Mouse (Mus musculus) ES-E14 (cell line): ENCODE measurements around the gene Panx2. TPM values are rescaled to one million over a fixed set of nuclear protein-coding genes. Genes with fewer than 3 reads are reported as not detected.

Source experiments
- DNase-seq: peaks from one replicate; pipeline ENCODE4 v3.0.0-alpha.2; 2013; ENCODE audit warnings: low read depth, low spot score
- H3K27ac ChIP-seq: 2 replicates; pipeline ENCODE4 v1.5.1; 2012; ENCODE audit warnings: low read depth, mild to moderate bottlenecking, low read length, moderate library complexity, mixed read lengths; ENCODE audit not compliant: poor library complexity, insufficient read depth, severe bottlenecking
- H3K36me3 ChIP-seq: 2 replicates; pipeline ENCODE4 v1.6.1; 2012; ENCODE audit warnings: mild to moderate bottlenecking, low read length, moderate library complexity, mixed read lengths; ENCODE audit not compliant: control insufficient read depth, poor library complexity, insufficient read depth, severe bottlenecking
- H3K4me1 ChIP-seq, 2 experiments: fragments of 150-350 bp in 1 of 2; sonication (generic) in 1 of 2; 2 replicates each; pipeline ENCODE4 v1.6.1; 2012; ENCODE audit warnings: low read length in 2 of 2, mild to moderate bottlenecking in 1 of 2, mixed read lengths in 1 of 2; ENCODE audit not compliant: control insufficient read depth in 2 of 2, insufficient read depth in 2 of 2, poor library complexity in 1 of 2
- H3K4me3 ChIP-seq, 2 experiments: fragments of 150-350 bp in 1 of 2; sonication (generic) in 1 of 2; 2 replicates each; pipeline ENCODE4 v1.5.1; 2012; ENCODE audit warnings: low read length in 2 of 2, low read depth in 1 of 2, mild to moderate bottlenecking in 1 of 2, mixed read lengths in 1 of 2; ENCODE audit not compliant: insufficient read depth in 1 of 2, poor library complexity in 1 of 2, severe bottlenecking in 1 of 2
- H3K9ac ChIP-seq: 2 replicates; pipeline ENCODE4 v1.6.1; 2012; ENCODE audit warnings: low read depth, mild to moderate bottlenecking, low read length, mixed read lengths; ENCODE audit not compliant: poor library complexity, insufficient read depth, severe bottlenecking
- H3K9me3 ChIP-seq: fragments of 150-350 bp; sonication (generic); 2 replicates; pipeline ENCODE4 v1.6.1; 2012; ENCODE audit warnings: low read depth, mild to moderate bottlenecking, low read length; ENCODE audit not compliant: control insufficient read depth, insufficient read depth
- CHD2 ChIP-seq: IDR thresholded peaks from 2 replicates; pipeline ENCODE4 v1.6.1; 2014; ENCODE audit warnings: mild to moderate bottlenecking, low read depth, low read length, inconsistent platforms
- HCFC1 ChIP-seq: IDR thresholded peaks from 2 replicates; pipeline ENCODE4 v1.6.1; 2012; ENCODE audit warnings: low read length, inconsistent platforms, borderline replicate concordance; ENCODE audit not compliant: insufficient read depth
- MAFK ChIP-seq: IDR thresholded peaks from 2 replicates; pipeline ENCODE4 v1.6.1; 2014; ENCODE audit warnings: mild to moderate bottlenecking, low read depth, low read length, inconsistent platforms; ENCODE audit not compliant: insufficient read depth
- ZC3H11A ChIP-seq: IDR thresholded peaks from 2 replicates; pipeline ENCODE4 v1.6.1; 2012; ENCODE audit warnings: low read depth, mild to moderate bottlenecking, inconsistent platforms, low read length, borderline replicate concordance
- ZNF384 ChIP-seq: IDR thresholded peaks from 2 replicates; pipeline ENCODE4 v1.6.1; 2012; ENCODE audit warnings: low read depth, low read length, inconsistent platforms
- in situ Hi-C, 2 experiments: fragments of 600-800 bp; cut with MboI; formaldehyde crosslinking; loops; one replicate each; pipeline ENCODE4 v1.15.1; 2025; ENCODE audit warnings: low sequenced_read_pairs in 2 of 2, inconsistent platforms in 1 of 2; ENCODE audit not compliant: unreplicated experiment in 2 of 2
- total RNA-seq: library from RNA; depleted of rRNA; stranded (reverse); fragments of 300-350 nt; gene quantifications from 2 replicates; pipeline ENCODE4 v1.2.3, GENCODE M21; 2012

The Panx2 gene
- total RNA-seq, 1 experiment = 0.22 TPM

DNA sequence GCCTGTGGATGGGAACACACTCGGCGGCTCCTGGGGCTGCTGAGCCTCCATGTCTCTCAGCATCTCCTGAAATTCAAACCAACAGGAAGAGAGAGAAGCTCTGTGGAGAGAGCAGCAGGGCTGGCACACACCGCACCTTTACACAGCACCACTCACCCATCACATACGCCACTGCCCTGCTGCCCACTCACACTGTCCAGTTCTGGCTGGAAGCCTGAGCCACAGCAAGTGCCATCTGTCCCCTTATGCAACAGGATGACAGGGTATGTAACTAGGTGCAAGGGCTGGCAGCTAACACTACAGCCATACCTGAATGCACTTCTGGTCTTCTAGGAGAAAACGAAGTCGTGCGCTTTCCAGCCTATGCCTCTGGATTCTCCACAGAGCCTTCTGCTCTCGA, 44.9 kb downstream of the Panx2 start:
- Histone ChIP-seq H3K36me3 (peaks cover 85% of the 10 kb centered on the region), H3K9me3 (no peaks in the 10 kb centered on the region)
- in situ Hi-C loops = no loop called here

DNA sequence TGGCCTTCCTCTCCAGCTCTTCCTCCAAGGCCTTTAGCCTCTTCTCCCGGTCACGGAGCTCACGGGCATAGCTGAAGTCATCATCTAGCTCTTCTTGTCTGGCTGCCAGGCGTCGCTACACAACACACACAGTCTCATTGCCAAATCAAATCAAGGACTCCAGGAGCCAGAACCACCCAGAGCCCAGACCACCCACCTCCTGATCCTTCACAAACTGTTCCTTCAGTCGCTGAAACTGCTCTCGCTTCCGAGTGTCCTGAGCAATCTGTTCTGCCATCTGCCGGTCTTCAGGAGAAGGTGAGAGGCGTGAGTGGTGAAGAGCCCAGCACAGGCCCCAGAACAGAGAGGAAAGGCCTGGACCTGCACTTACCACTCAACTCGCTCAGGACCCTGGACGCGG, 46.5 kb downstream of the Panx2 start:
- H3K4me3 ChIP-seq = no peak overlapping the region
- H3K9me3 ChIP-seq = no peaks in the 10 kb centered on the region
- no peak overlapping the region for H3K9ac ChIP-seq
- no peak overlapping the region for H3K27ac ChIP-seq
- DNase-seq = no peak
- TF ChIP-seq CHD2 = no peak
- no peak for TF ChIP-seq MAFK
- no peak for TF ChIP-seq ZC3H11A
- no peak for TF ChIP-seq ZNF384
- TF ChIP-seq HCFC1 = no peak
- H3K4me1 ChIP-seq = no peaks in the 10 kb centered on the region
- in situ Hi-C loops = no loop called here
- H3K36me3 ChIP-seq = peaks cover 79% of the 10 kb centered on the region

More for the DNA sequence above, 44.9 kb downstream of the Panx2 start:
- TF ChIP-seq ZNF384 = no peak
- Histone ChIP-seq H3K4me3 (no peak overlapping the region), H3K27ac (no peak overlapping the region), H3K4me1 (no peaks in the 10 kb centered on the region), H3K9ac (no peak overlapping the region)
- no peak for DNase-seq

DNA sequence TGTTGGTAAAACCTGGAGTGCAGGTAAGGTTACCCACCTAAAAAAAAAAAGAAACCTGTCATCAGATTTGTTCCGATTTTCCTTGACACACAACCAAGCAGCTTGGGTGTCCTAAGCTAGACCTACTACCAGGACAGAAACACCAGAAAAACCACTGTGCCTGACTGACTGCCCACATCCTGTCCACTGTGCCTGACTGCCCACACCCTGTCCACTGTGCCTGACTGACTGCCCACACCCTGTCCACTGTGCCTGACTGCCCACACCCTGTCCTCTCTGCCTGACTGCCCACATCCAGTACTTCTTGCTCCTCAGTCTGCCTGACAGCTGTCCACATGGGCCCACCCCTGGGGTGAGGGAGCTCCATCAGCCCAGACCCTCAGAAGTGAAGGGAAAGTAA, 47.4 kb downstream of the Panx2 start:
- peaks cover 75% of the 10 kb centered on the region for H3K36me3 ChIP-seq
- in situ Hi-C loops = no loop called here
- H3K9ac ChIP-seq = no peak overlapping the region
- H3K27ac ChIP-seq = no peak overlapping the region
- H3K4me3 ChIP-seq = no peak overlapping the region
- DNase-seq = no peak
- no peaks in the 10 kb centered on the region for H3K9me3 ChIP-seq
- no peaks in the 10 kb centered on the region for H3K4me1 ChIP-seq
- TF ChIP-seq ZC3H11A (no peak), ZNF384 (no peak), CHD2 (no peak), MAFK (no peak), HCFC1 (no peak)

- H3K36me3 ChIP-seq = peaks cover 51% of the 10 kb centered on the region
Measured at GRCm38 (mm10) chr15:89110147-89110546, 50.6 kb downstream of the Panx2 start.

GRCm38 (mm10) chr15:89118007-89118406, 58.5 kb downstream of the Panx2 start:
- H3K36me3 ChIP-seq = peaks cover 15% of the 10 kb centered on the region
- no peak for DNase-seq

More at GRCm38 (mm10) chr15:89110147-89110546, 50.6 kb downstream of the Panx2 start:
- Histone ChIP-seq H3K9me3 (no peaks in the 10 kb centered on the region), H3K4me1 (no peaks in the 10 kb centered on the region), H3K27ac (no peak overlapping the region), H3K4me3 (no peak overlapping the region), H3K9ac (no peak overlapping the region)
- no peak for DNase-seq
- TF ChIP-seq ZNF384 (no peak), ZC3H11A (no peak), HCFC1 (no peak), MAFK (no peak), CHD2 (no peak)
- in situ Hi-C loops = no loop called here

More at GRCm38 (mm10) chr15:89118007-89118406, 58.5 kb downstream of the Panx2 start:
- H3K9me3 ChIP-seq = no peaks in the 10 kb centered on the region
- in situ Hi-C loops = no loop called here
- H3K9ac ChIP-seq = no peak overlapping the region
- TF ChIP-seq HCFC1 = no peak
- no peak overlapping the region for H3K27ac ChIP-seq
- no peak overlapping the region for H3K4me3 ChIP-seq
- peaks cover 0 to 5% of the 10 kb centered on the region in 2 experiments; a peak in 1 of 4 replicates for H3K4me1 ChIP-seq
